Mouse (Mus musculus) forebrain, postnatal 0 days (tissue): ENCODE data around the gene Sh3tc1. TPM values are rescaled to one million over a fixed set of nuclear protein-coding genes. Genes with fewer than 3 reads are reported as not detected.

Source experiments
- ATAC-seq: fragments of 200-750 bp; cut with Nextera tagmentation; 2 replicates; pipeline ENCODE4 v1.8.0; 2017; ENCODE audit warnings: mild to moderate bottlenecking, moderate library complexity
- DNase-seq: peaks from one replicate; pipeline ENCODE4 v3.0.0-alpha.2; 2015
- H3K27ac ChIP-seq: fragments of 300-500 bp; sonication (generic); 2 replicates; pipeline ENCODE4 v1.5.1; 2014; ENCODE audit warnings: low read depth, mild to moderate bottlenecking, antibody characterized with exemption, low read length, moderate library complexity, mixed read lengths
- H3K27me3 ChIP-seq: fragments of 300-500 bp; sonication (generic); 2 replicates; pipeline ENCODE4 v1.6.1; 2014; ENCODE audit warnings: mild to moderate bottlenecking, low read length, mixed read lengths; ENCODE audit not compliant: insufficient read depth
- H3K36me3 ChIP-seq: fragments of 300-500 bp; sonication (generic); 2 replicates; pipeline ENCODE4 v1.6.1; 2014; ENCODE audit warnings: mild to moderate bottlenecking, moderate library complexity; ENCODE audit not compliant: insufficient read depth
- H3K4me1 ChIP-seq: fragments of 300-500 bp; sonication (generic); 2 replicates; pipeline ENCODE4 v1.6.1; 2014; ENCODE audit warnings: antibody characterized with exemption; ENCODE audit not compliant: insufficient read depth
- H3K4me2 ChIP-seq: fragments of 300-500 bp; sonication (generic); 2 replicates; pipeline ENCODE4 v1.6.1; 2014; ENCODE audit warnings: low read depth, mild to moderate bottlenecking, moderate library complexity
- H3K4me3 ChIP-seq: fragments of 300-500 bp; sonication (generic); 2 replicates; pipeline ENCODE4 v1.5.1; 2014; ENCODE audit warnings: low read depth, low read length, mixed read lengths
- H3K9ac ChIP-seq: fragments of 300-500 bp; sonication (generic); 2 replicates; pipeline ENCODE4 v1.6.1; 2014; ENCODE audit warnings: mild to moderate bottlenecking
- H3K9me3 ChIP-seq: fragments of 300-500 bp; sonication (generic); 2 replicates; pipeline ENCODE4 v1.6.1; 2016; ENCODE audit warnings: low read length
- CTCF ChIP-seq: sonication (generic); IDR thresholded peaks from 2 replicates; pipeline ENCODE4 v1.5.1; 2016; ENCODE audit warnings: antibody characterized with exemption, control low read depth, low read depth
- WGBS: fragments of 180-500 bp; shearing (Covaris S2); extraction: QIAGEN DNeasy Blood & Tissue Kit; methylation state at CpG from one replicate; pipeline ENCODE4 v1.1.7; 2014; 5-methylcytosine and 5-hydroxymethylcytosine counted together
- polyA plus RNA-seq: library from polyadenylated mRNA; unstranded; fragments of >200 nt; fragmentation: Nextera tagmentation; extraction: Ambion mirVana; gene quantifications from 2 replicates; pipeline ENCODE4 v1.2.1, GENCODE M21; 2015
- total RNA-seq: library from RNA; depleted of rRNA; stranded (reverse); fragments of >200 nt; gene quantifications from 2 replicates; pipeline ENCODE4 v1.2.3, GENCODE M21; 2014

Sh3tc1 gene
- total and polyA plus RNA-seq, 2 experiments from 2014 or later: 1.2 to 2.8 TPM

- H3K4me3 ChIP-seq: no peak overlapping the region
- no peaks in the 10 kb centered on the region for H3K36me3 ChIP-seq
- peak; percentile 65 for DNase-seq
- no peak overlapping the region for H3K27ac ChIP-seq
- ATAC-seq: no peak
- H3K9me3 ChIP-seq: no peaks in the 10 kb centered on the region
- peaks cover 13% of the 10 kb centered on the region for H3K27me3 ChIP-seq
- TF ChIP-seq CTCF: peak; percentile 84
- no peaks in the 10 kb centered on the region for H3K4me1 ChIP-seq
- H3K4me2 ChIP-seq: no peak overlapping the region
- WGBS: 23% methylated on average over 5 of the region's 5 CpGs
- H3K9ac ChIP-seq: no peak overlapping the region
These were observed 15.4 kb upstream of the Sh3tc1 start for GRCm38 (mm10) chr5:35755131-35755733.

- no peak for ATAC-seq
These were observed 11.2 kb upstream of the Sh3tc1 start for GRCm38 (mm10) chr5:35751016-35751415.

GRCm38 (mm10) chr5:35750026-35750425, 10.2 kb upstream of the Sh3tc1 start:
- DNase-seq (no peak), ATAC-seq (no peak)
- Histone ChIP-seq H3K9ac (no peak overlapping the region), H3K27ac (no peak overlapping the region), H3K4me2 (no peak overlapping the region), H3K4me3 (no peak overlapping the region), H3K27me3 (no peaks in the 10 kb centered on the region), H3K36me3 (no peaks in the 10 kb centered on the region), H3K9me3 (no peaks in the 10 kb centered on the region), H3K4me1 (no peaks in the 10 kb centered on the region)
- WGBS: 69% methylated on average over 1 of the region's 1 CpGs
- TF ChIP-seq CTCF: no peak

More at GRCm38 (mm10) chr5:35751016-35751415, 11.2 kb upstream of the Sh3tc1 start:
- H3K4me3 ChIP-seq: no peak overlapping the region
- no peaks in the 10 kb centered on the region for H3K36me3 ChIP-seq
- H3K4me2 ChIP-seq: no peak overlapping the region
- no peak overlapping the region for H3K27ac ChIP-seq
- TF ChIP-seq CTCF: no peak
- WGBS: 85% methylated on average over 7 of the region's 7 CpGs
- H3K27me3 ChIP-seq: no peaks in the 10 kb centered on the region
- H3K9ac ChIP-seq: no peak overlapping the region
- no peaks in the 10 kb centered on the region for H3K9me3 ChIP-seq
- no peak for DNase-seq
- H3K4me1 ChIP-seq: no peaks in the 10 kb centered on the region

- 62% methylated on average over 3 of the region's 3 CpGs for WGBS
- Histone ChIP-seq H3K9me3 (no peaks in the 10 kb centered on the region), H3K27ac (no peak overlapping the region), H3K36me3 (no peaks in the 10 kb centered on the region), H3K4me2 (no peak overlapping the region), H3K27me3 (no peaks in the 10 kb centered on the region), H3K9ac (no peak overlapping the region), H3K4me3 (no peak overlapping the region), H3K4me1 (no peaks in the 10 kb centered on the region)
- DNase-seq: no peak
- no peak for TF ChIP-seq CTCF
- ATAC-seq: no peak
These were observed 9.6 kb upstream of the Sh3tc1 start for GRCm38 (mm10) chr5:35749416-35749815.

GRCm38 (mm10) chr5:35746910-35747309, 7.1 kb upstream of the Sh3tc1 start:
- 23% methylated on average over 4 of the region's 4 CpGs for WGBS
- no peaks in the 10 kb centered on the region for H3K9me3 ChIP-seq
- H3K4me2 ChIP-seq: no peak overlapping the region
- no peak overlapping the region for H3K9ac ChIP-seq
- peak; percentile 89 for TF ChIP-seq CTCF
- H3K4me3 ChIP-seq: no peak overlapping the region
- H3K36me3 ChIP-seq: no peaks in the 10 kb centered on the region
- no peak overlapping the region for H3K27ac ChIP-seq
- ATAC-seq (no peak), DNase-seq (peak; percentile 81)
- H3K4me1 ChIP-seq: no peaks in the 10 kb centered on the region
- H3K27me3 ChIP-seq: no peaks in the 10 kb centered on the region

GRCm38 (mm10) chr5:35745406-35745805, 5.6 kb upstream of the Sh3tc1 start:
- Histone ChIP-seq H3K4me2 (no peak overlapping the region), H3K36me3 (no peaks in the 10 kb centered on the region), H3K27ac (no peak overlapping the region), H3K4me3 (no peak overlapping the region), H3K27me3 (no peaks in the 10 kb centered on the region; the same call in 1 of the 2 replicates), H3K4me1 (no peaks in the 10 kb centered on the region), H3K9ac (no peak overlapping the region), H3K9me3 (no peaks in the 10 kb centered on the region)
- ATAC-seq: no peak
- WGBS: 86% methylated on average over 5 of the region's 5 CpGs
- no peak for TF ChIP-seq CTCF
- DNase-seq: no peak

- DNase-seq (no peak), ATAC-seq (no peak)
- TF ChIP-seq CTCF: no peak
- H3K4me2 ChIP-seq: no peak overlapping the region
- H3K4me1 ChIP-seq: no peaks in the 10 kb centered on the region
- H3K4me3 ChIP-seq: no peak overlapping the region
- no peaks in the 10 kb centered on the region; the same call in 1 of the 2 replicates for H3K27me3 ChIP-seq
- H3K9me3 ChIP-seq: no peaks in the 10 kb centered on the region
- H3K36me3 ChIP-seq: no peaks in the 10 kb centered on the region
- WGBS: 83% methylated on average over 7 of the region's 7 CpGs
- H3K9ac ChIP-seq: no peak overlapping the region
- H3K27ac ChIP-seq: no peak overlapping the region
These were observed 4.4 kb upstream of the Sh3tc1 start for GRCm38 (mm10) chr5:35743990-35744722.
